Mouse (Mus musculus): ENCODE data around the gene Mob4.
A peak's percentile ranks its signal among the peaks of the same experiment; 100 is the strongest.
"Not testable (repeated sequence)": the region's sequence is repeated elsewhere in the genome, so short reads cannot be mapped to it uniquely, and the experiment has no call there.

The Mob4 gene

DNA sequence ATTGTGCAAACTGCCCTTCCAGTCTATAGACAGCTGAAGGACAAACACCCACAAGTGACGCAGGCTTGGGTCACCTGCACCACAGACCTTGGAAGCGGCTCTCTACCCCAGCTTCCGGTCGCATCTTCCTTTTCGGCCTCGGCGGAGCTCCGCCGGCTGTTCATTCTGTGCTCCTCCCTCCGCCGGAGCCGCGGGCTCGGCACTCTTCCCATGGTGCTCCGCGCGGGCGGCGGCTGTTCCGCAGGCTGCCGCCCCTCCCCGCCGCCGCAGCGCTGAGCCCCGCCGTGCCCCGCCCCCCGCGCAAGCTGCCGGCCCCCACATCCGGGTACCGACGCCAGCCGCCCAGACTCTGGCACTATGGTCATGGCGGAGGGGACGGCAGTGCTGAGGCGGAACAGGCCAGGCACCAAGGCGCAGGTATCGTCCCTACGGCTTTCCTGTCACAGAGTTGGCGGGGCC, at the start of gene Mob4:
Mob4 (plus strand) TSS at position 289 of the 459 bp plus-strand sequence.
- DNase-seq (ENCODE audit: low read depth, low spot score) = peak; percentile 90

DNA sequence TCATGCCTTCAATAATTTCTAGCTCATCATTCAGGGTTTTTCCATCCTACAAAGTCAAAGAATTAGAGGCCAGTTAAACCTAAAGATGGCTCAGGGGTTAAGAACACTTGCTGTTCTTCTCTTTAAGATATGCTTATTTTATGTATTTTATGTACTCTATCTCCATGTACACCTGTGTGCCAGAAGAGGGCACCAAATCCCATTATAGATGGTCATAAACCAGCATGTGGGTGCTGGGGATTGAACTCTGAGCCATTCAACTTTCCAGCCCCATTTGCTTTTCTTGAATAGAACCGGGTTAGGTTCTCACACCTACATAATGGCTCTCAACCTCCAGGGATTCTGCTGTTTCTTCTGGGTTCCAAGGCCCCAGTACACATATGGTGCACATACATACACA, 48.9 kb upstream of the Mob4 start:
- DNase-seq (ENCODE audit: low read depth, low spot score) = no peak

DNA sequence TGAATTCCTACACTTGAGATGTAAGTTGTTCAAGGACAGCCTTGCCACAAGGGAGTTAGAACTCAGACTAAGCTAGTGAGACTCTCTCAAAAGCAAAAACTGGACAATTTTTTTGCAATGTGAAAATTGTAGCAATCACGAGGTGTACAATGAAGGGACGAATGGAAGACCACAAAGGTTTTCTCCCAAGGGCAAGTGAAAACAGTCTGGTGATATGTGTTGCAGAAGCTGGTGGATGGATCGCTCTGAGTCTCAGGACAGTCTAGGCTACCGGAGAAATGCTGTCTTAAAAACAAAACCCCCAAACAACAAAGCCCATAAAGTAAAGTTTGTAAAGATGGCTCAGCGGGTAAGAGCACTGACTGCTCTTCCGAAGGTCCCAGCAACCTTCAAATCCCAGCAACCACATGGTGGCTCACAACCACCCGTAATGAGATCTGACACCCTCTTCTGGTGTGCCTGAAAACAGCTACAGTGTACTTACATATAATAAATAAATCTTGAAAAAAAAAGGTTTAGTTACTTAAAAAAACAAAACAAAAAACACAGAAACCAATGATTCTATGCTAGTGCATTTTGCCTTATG, 45.2 kb upstream of the Mob4 start:
- no peak for DNase-seq (ENCODE audit: low read depth, low spot score)

DNA sequence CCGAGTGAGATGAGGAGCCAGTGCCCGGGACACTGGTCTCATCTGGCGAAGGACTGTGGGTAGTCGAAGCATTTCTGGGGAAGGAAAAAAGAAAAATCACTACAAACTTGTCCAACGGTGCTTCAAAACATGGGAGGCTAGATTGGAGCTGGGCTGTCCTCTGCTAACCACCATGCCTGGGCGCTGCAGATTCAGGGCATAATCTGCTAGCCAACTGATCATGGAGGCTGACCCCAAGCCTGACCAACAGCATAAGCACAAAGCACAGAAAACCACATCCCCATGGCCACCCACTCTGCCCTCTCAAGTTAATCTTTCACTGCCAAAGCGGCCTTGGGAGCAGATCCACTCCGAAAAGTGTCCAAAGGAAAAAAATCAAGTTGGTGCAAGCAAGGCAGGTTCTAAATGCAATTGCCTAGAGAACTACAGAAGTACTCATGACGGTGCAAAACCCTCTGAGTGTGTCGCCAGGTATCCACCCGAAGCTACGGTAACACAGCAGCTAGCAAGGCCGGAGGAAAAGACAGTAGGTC, 44.1 kb upstream of the Mob4 start:
- no peak for DNase-seq (ENCODE audit: low read depth, low spot score)

- DNase-seq (ENCODE audit: low read depth, low spot score) = peak; percentile 49
Measured at GRCm38 (mm10) chr1:55087401-55087904, 43.6 kb upstream of the Mob4 start.

DNA sequence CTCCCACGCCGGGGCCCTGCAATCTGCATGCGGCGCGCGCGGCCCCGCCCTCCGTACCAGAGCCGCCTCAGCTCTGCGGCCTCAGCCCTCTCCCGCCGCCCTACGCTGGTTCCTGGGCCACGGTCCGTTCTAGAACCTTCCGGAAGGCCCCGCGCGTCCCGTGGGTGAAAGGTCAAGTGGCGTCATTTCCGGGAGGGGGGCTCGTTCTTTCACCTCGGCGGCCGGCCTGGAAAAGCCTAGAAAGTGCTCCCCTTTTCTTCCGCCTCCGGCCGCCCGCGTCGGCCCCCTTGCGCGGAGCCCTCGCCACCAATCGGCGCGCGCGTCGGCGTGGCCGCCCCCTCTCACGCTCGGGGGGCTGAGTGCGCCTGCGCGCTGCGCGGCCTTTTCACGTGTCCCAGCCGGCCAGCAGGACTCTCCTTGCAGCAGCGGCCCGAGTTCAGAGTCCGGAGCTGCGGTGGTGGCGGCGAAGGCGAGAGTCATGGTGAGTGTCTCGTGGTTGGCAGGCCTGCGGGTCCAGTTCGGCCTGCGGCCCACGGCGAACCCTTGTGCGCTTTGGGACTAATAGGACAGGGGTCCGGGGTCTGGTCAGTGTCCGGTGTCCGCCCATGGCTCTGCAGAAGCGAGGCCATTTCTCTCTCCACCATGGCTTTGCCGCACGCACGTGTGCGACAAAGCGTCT, 43.0 kb upstream of the Mob4 start, which contains the start of the genes Hspe1 and Hspd1:
Hspe1 (plus strand) TSS at position 201 of the 679 bp plus-strand sequence.
Hspd1 (minus strand) TSS at position 312 of the 679 bp plus-strand sequence.
- DNase-seq (ENCODE audit: low read depth, low spot score) = peak; percentile 97

DNA sequence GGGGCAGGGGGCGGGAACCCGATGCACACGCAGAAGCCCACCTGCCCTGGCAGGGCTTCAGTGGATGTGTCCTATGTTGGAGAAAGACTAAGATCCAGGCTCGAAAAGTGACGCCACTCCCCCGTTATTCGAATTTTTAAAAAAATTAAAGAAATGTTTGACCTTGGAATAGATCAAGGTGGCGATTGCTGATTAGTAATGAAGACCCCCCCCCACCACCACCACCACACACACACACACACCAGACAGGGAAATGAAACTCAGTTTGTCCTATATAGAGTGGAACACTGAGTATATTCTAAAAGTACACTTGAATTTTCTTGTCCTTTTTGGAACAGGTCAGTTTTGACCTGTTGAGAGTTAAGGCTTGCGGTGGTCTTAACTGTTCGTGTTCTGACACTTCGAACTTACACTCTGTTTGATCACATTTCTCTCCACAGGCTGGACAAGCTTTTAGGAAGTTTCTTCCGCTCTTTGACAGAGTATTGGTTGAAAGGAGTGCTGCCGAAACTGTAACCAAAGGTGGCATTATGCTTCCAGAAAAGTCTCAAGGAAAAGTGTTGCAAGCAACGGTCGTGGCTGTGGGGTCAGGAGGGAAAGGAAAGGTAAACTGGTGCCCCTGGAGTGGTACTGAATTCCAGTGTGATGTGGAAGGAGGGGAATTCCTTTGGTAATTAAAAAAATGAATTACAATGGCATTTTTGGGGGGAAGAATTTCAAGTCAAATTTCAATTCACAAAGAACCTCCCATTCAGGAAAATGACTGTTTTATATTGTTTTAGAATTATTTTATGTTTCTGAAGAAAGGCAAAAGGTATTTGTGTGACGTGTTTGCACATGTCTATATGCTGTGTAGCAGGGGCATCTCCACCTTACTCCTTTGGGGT, 42.2 kb upstream of the Mob4 start:
- no peak for DNase-seq (ENCODE audit: low read depth, low spot score)

DNA sequence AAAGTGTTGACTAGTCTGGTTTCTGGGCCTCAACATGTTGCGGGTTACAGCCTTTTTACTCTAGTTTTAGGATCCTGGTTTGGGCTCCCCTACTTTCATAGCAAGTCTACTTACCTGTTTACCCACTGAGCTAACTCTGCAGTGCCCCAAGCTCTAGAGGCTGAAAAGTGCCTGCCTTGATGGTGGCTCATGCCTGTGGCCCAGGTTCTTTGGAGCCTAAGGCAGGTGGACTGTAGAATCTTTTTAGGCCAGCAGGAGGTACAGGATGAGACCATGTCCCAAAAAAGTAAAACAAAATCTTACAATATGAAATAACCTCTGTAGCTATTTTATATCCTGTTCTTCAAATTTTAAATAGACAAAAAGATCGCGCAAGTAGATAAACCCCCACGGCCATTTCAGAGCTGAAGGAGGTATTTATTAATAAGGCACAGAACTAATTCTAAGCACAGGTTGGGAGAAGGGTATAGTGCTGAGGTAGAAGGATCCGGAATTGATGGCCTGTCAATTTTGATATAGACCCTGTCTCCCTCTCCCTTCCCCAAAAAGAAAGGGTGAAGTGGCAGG, 41.5 kb upstream of the Mob4 start:
- no peak for DNase-seq (ENCODE audit: low read depth, low spot score)

- DNase-seq (ENCODE audit: low read depth, low spot score) = no peak
Measured at GRCm38 (mm10) chr1:55092056-55092455, 39.0 kb upstream of the Mob4 start.

DNA sequence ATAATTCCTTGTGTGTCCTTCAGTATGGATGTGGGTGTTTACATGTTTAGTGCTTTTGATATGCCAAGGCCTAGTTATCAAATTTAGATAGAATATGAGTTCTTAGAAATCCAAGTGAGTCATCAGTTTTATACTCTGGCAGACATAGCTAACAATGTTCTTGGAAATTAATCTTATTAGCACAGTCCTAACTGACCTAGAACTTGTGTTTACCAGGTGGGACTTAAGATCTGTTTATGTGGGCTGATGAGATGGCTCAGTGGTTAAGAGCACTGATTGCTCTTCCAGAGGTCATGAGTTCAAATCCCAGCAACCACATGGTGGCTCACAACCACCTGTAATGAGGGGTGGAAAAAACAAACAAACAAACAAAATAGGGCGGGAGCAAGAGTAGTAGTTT, 38.6 kb upstream of the Mob4 start:
- DNase-seq (ENCODE audit: low read depth, low spot score) = no peak

DNA sequence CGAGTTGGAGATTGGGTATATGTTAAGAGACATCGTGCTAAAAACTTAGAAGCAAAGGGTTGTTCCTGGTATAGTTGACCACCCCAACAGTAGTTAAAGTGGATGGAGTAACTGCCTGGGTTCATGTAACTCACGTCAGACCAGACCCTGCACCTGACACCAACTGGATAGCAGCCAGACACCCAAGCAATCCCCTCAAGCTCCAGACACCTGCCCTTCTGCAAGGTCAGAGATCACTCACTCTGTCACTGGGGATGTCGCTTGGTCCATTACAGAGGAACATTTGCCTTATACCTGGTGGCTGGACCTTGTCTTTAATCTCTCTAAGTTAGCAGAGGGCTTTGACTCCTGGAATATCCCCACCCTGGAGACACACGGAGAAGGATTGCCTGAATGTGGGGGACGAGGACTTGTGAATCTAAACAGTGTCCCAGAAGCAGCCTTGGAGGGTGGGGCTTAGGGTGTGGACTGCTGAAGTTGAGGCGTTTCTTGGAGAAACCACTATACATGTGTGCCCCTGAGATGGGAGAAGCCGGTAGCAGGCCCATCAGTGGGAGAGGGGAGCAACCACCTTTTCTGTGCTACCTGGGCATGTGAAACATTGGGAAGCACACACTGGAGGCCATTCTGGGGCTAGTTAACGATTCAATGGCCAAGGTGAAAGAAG, 24.0 kb upstream of the Mob4 start:
- no peak for DNase-seq (ENCODE audit: low read depth, low spot score)

DNA sequence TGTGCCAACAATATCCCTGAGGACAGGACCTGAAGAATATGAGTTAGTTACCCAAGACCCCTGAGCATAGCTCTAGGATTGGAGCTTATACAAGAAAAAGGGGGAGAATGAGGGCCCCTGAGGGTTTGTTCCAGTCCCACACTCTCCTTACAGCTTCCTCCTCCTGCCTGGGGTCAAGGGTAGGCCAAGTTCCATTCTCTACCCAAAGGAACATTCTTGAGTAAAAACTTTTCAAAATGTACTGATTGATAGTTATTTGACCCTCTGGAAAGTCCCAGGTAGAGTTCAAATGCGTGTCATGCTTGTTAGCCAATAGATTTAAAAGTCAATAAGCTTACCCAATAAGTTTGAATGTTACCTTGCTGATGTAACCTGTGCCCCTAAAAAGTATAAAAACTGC, 23.4 kb upstream of the Mob4 start:
- DNase-seq (ENCODE audit: low read depth, low spot score) = no peak

GRCm38 (mm10) chr1:55108473-55108872, 22.6 kb upstream of the Mob4 start:
- no peak for DNase-seq (ENCODE audit: low read depth, low spot score)

- DNase-seq (ENCODE audit: low read depth, low spot score) = no peak
Measured at GRCm38 (mm10) chr1:55109066-55109766, 21.8 kb upstream of the Mob4 start.

DNA sequence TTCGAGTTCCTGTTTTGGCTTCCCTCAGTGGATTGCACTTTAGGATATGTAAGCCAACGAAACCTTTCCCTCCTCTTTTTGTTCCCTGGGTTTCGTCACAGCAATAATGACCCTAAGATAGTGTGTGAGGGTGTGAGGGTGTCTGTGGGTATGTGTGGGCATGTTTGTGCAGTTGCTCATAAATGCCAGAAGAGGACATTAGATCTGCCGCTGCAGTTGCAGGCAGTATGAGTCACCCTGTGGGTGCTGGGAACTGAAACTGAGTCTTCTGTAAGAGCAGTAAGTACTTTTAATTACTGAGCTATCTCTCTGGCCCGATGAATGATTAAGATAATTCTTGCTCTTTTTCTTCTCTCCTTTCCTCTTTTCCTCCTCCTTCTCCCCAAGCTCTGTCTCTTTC, 8.0 kb upstream of the Mob4 start:
- no peak for DNase-seq (ENCODE audit: low read depth, low spot score)

DNA sequence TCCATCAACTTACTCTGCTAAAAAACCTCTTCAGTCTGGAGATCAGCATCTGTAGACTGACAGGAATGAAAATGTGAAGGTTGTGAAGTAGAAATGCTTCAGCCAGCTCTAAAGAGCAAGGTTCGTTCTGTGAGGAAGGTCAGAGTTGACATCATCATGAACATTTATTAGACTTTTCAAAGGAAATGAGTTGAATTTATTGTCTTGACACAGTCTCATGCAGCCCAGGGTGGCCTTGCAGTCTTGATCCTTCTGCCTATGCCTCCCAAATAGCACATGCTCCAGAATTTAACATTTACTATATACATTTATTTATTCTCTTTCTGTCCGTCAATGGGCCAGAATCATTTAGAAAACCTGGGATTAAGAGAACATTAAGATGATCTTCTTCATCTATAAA, 7.5 kb upstream of the Mob4 start:
- no peak for DNase-seq (ENCODE audit: low read depth, low spot score)

- DNase-seq (ENCODE audit: low read depth, low spot score) = not testable (repeated sequence)
Measured at GRCm38 (mm10) chr1:55124136-55124535, 6.9 kb upstream of the Mob4 start.

DNA sequence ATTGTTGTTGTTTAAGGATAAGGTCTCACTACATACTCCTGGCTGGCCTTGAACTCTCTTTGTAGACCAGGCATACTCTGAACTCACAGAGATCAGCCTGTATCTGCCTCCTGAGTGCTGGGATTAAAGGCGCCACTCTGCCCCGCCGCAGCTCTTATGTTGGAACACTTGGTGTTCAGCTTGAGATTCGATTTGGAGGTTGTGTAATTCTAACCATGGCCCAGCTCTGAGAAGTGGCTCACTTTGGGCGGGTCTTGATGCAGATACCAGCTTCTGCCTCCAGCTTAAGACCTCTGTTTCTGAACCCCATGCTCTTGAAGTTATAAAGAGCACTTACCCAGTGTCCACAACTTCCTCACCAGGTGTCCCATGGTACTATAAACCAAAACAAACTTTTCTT, 1.3 kb upstream of the Mob4 start:
- DNase-seq (ENCODE audit: low read depth, low spot score) = no peak

DNA sequence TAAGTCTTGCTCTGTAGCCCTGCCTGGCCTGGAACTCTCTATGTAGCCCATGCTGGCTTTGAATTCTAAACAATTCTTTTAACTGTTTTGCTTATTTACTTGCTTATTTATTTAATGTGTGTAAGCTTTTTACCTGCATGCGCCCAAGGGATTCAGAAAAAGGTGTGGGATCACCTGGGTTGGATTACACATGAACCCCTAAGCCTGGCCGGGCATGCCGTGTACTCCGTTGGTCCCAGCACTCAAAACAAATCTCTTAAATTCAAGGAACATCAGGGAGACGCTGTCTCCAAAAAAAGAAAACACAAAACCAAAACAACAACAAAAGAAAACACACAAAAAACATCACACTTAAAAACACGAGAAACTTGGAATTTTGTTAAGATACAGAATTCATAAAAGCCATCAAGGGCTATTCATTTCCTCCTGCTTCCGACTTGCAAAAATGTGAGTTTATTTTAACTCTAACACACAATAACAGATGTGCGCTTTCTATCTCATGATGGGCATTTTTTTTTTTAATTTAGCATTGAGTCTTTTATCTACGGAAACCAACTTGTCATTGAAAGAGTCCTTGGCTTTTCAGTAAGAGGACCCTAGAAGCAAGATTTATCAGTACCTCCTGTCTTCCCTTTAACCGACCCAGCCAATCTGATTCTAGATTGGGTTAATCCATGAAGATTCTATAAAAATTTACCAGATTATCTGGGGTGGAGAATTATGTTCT, 678 bp upstream of the Mob4 start:
- DNase-seq (ENCODE audit: low read depth, low spot score) = no peak
